Mouse (Mus musculus) kidney, postnatal 0 days (tissue): ENCODE measurements around the gene Gm26602. TPM values are rescaled to one million over a fixed set of nuclear protein-coding genes. Genes with fewer than 3 reads are reported as not detected.

Experiments
- ATAC-seq: fragments of 200-750 bp; cut with Nextera tagmentation; replicated peaks from 2 replicates; pipeline ENCODE4 v1.8.0; 2017; ENCODE audit warnings: low read depth, moderate number of reproducible peaks, moderate TSS enrichment, moderate library complexity; ENCODE audit not compliant: low FRiP score
- DNase-seq: peaks from one replicate; pipeline ENCODE4 v3.0.0-alpha.2; 2016; ENCODE audit warnings: low spot score
- H3K27ac ChIP-seq: fragments of 300-500 bp; sonication (generic); 2 replicates; pipeline ENCODE4 v1.5.1; 2014; ENCODE audit warnings: mild to moderate bottlenecking
- H3K27me3 ChIP-seq: fragments of 300-500 bp; sonication (generic); 2 replicates; pipeline ENCODE4 v1.6.1; 2014; ENCODE audit warnings: low read length, mixed read lengths; ENCODE audit not compliant: insufficient read depth
- H3K36me3 ChIP-seq: fragments of 300-500 bp; sonication (generic); 2 replicates; pipeline ENCODE4 v1.6.1; 2014; ENCODE audit warnings: low read length, mixed read lengths; ENCODE audit not compliant: insufficient read depth
- H3K4me1 ChIP-seq: fragments of 300-500 bp; sonication (generic); replicated peaks from 2 replicates; pipeline ENCODE4 v1.6.1; 2014; ENCODE audit warnings: antibody characterized with exemption, low read length, mixed read lengths; ENCODE audit not compliant: insufficient read depth
- H3K4me2 ChIP-seq: fragments of 300-500 bp; sonication (generic); 2 replicates; pipeline ENCODE4 v1.6.1; 2014; ENCODE audit warnings: mild to moderate bottlenecking, low read length, moderate library complexity, mixed read lengths
- H3K4me3 ChIP-seq: fragments of 300-500 bp; sonication (generic); replicated peaks from 2 replicates; pipeline ENCODE4 v1.5.1; 2014; ENCODE audit warnings: low read depth, low read length
- H3K9ac ChIP-seq: fragments of 300-500 bp; sonication (generic); 2 replicates; pipeline ENCODE4 v1.6.1; 2014; ENCODE audit warnings: low read depth, low read length
- H3K9me3 ChIP-seq: fragments of 300-500 bp; sonication (generic); replicated peaks from 2 replicates; pipeline ENCODE4 v1.6.1; 2016; ENCODE audit warnings: low read length, inconsistent platforms, mixed read lengths
- CTCF ChIP-seq: IDR thresholded peaks from 2 replicates; pipeline ENCODE4 v1.5.1; 2016; ENCODE audit warnings: antibody characterized with exemption, low read depth, mild to moderate bottlenecking, moderate library complexity
- WGBS: fragments of 180-500 bp; shearing (Covaris S2); extraction: QIAGEN DNeasy Blood & Tissue Kit; methylation state at CpG from one replicate; pipeline ENCODE4 v1.1.7; 2014; 5-methylcytosine and 5-hydroxymethylcytosine counted together
- polyA plus RNA-seq: library from polyadenylated mRNA; unstranded; fragments of >200 nt; fragmentation: Nextera tagmentation; extraction: Ambion mirVana; gene quantifications from 2 replicates; pipeline ENCODE4 v1.2.1, GENCODE M21; 2015

Gene Gm26602
- polyA plus RNA-seq, 1 experiment from 2014 or later, result 21.6 TPM

GRCm38 (mm10) chr10:79924998-79925784 is 14.5 kb downstream of the Gm26602 start:
- 10% methylated on average over 29 of the region's 29 CpGs for WGBS

GRCm38 (mm10) chr10:79925785-79926490 is 15.3 kb downstream of the Gm26602 start:
- H3K9ac ChIP-seq, result peak overlapping the region; percentile 93; the same call in 1 of the 2 replicates
- H3K4me2 ChIP-seq, result peak overlapping the region; percentile 68
- no peak for ATAC-seq
- TF ChIP-seq CTCF, result no peak
- 7% methylated on average over 15 of the region's 15 CpGs for WGBS
- no peak for DNase-seq
- peaks cover 21% of the 10 kb centered on the region for H3K4me1 ChIP-seq
- H3K4me3 ChIP-seq, result peak overlapping the region; percentile 91
- H3K27ac ChIP-seq, result peak overlapping the region; percentile 20; the same call in 1 of the 2 replicates
- H3K36me3 ChIP-seq, result peaks cover 1% of the 10 kb centered on the region; the same call in 1 of the 2 replicates
- peaks cover 18% of the 10 kb centered on the region for H3K27me3 ChIP-seq
- H3K9me3 ChIP-seq, result no peaks in the 10 kb centered on the region

More at GRCm38 (mm10) chr10:79924998-79925784, 14.5 kb downstream of the Gm26602 start:
- Histone ChIP-seq H3K27ac (no peak overlapping the region), H3K4me3 (no peak overlapping the region), H3K4me1 (peaks cover 26% of the 10 kb centered on the region), H3K27me3 (peaks cover 25% of the 10 kb centered on the region), H3K9me3 (no peaks in the 10 kb centered on the region), H3K4me2 (peak overlapping the region; percentile 68; the same call in 1 of the 2 replicates), H3K36me3 (no peaks in the 10 kb centered on the region), H3K9ac (no peak overlapping the region)
- TF ChIP-seq CTCF, result peak; percentile 100
- ATAC-seq (no peak), DNase-seq (peak; percentile 92)

- no peaks in the 10 kb centered on the region for H3K9me3 ChIP-seq
- ATAC-seq (peak; percentile 75), DNase-seq (peak; percentile 96)
- H3K4me2 ChIP-seq, result peak within 1 kb of the TSS; percentile 68
- peaks cover 10% of the 10 kb centered on the region for H3K27me3 ChIP-seq
- peak within 1 kb of the TSS; percentile 91 for H3K4me3 ChIP-seq
- H3K9ac ChIP-seq, result peak within 1 kb of the TSS; percentile 93
- H3K36me3 ChIP-seq, result peaks cover 7% of the 10 kb centered on the region; the same call in 1 of the 2 replicates
- under 1% methylated on average over 61 of the region's 63 CpGs for WGBS
- peaks cover 14% of the 10 kb centered on the region for H3K4me1 ChIP-seq
- 0 out of 2 replicates have a peak, but pooled peaks have one; percentile 4 for TF ChIP-seq CTCF
- peak within 1 kb of the TSS; percentile 98 for H3K27ac ChIP-seq
These were observed 16.1 kb downstream of the Gm26602 start, which contains the start of gene Arid3a for GRCm38 (mm10) chr10:79926491-79927323. TSS of gene Arid3a (plus strand) at chr10:79927043.

- peak; percentile 33 for ATAC-seq
- Histone ChIP-seq H3K4me1 (peaks cover 18% of the 10 kb centered on the region), H3K4me3 (peak overlapping the region; percentile 91)
These were observed 16.8 kb downstream of the Gm26602 start for GRCm38 (mm10) chr10:79927324-79928029.

GRCm38 (mm10) chr10:79928030-79928694 is 17.5 kb downstream of the Gm26602 start:
- Histone ChIP-seq H3K27me3 (0 out of 2 replicates have a peak, but pooled peaks cover under 1% of the 10 kb centered on the region), H3K4me2 (peak overlapping the region; percentile 68), H3K9ac (peak overlapping the region; percentile 93), H3K9me3 (no peaks in the 10 kb centered on the region), H3K4me1 (peaks cover 25% of the 10 kb centered on the region), H3K36me3 (peaks cover 12% of the 10 kb centered on the region; the same call in 1 of the 2 replicates), H3K27ac (peak overlapping the region; percentile 98), H3K4me3 (peak overlapping the region; percentile 91)
- TF ChIP-seq CTCF, result no peak
- WGBS, result under 1% methylated on average over 29 of the region's 29 CpGs
- no peak for ATAC-seq
- peak; percentile 67 for DNase-seq

More at GRCm38 (mm10) chr10:79927324-79928029, 16.8 kb downstream of the Gm26602 start:
- Histone ChIP-seq H3K36me3 (peaks cover 12% of the 10 kb centered on the region; the same call in 1 of the 2 replicates), H3K9me3 (no peaks in the 10 kb centered on the region), H3K27me3 (peaks cover 5% of the 10 kb centered on the region), H3K27ac (peak overlapping the region; percentile 98), H3K9ac (peak overlapping the region; percentile 93), H3K4me2 (peak overlapping the region; percentile 68)
- DNase-seq, result peak; percentile 72
- WGBS, result under 1% methylated on average over 50 of the region's 54 CpGs
- 0 out of 2 replicates have a peak, but pooled peaks have one; percentile 11 for TF ChIP-seq CTCF
